Mouse (Mus musculus): ENCODE measurements around the gene Ripor1.

- TF ChIP-seq CTCF (conservative IDR thresholded peaks at IDR 0.05; ENCODE audit: insufficient read depth, insufficient read length, low read depth, low read length) (no peak), POLR2A (IDR thresholded peaks at IDR 0.05; ENCODE audit: low read depth, low read length) (no peak)
Measured at GRCm38 (mm10) chr8:105607062-105607461, 2.0 kb downstream of the Ripor1 start.
